Mouse (Mus musculus): Measurements from ENCODE around the gene Mov10l1.
A peak's percentile ranks its signal among the peaks of the same experiment; 100 is the strongest.

The Mov10l1 gene

DNA sequence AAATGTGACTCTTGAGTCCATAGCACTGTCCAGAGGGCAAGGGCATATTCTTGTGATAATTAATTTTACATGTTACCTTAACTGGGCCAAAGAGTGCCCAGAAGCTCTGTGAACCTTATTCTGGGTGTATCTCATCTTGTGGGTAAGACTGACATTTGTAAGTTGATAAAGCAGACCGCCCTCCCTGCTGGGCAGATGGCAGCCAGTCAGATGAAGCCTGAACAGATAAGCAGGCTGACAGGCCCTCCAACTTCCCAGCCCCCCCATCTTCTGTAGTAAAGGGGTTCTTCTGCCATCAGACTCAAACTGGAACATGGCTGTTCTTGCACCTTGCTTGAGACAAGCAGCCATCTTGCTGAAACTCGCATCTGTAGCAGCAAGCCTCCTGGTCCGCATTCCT, 34.0 kb downstream of the Mov10l1 start:
- DNase-seq (ENCODE audit: low spot score in 2 of 2), result no peak

- DNase-seq (ENCODE audit: low spot score in 2 of 2), result no peak
These were observed 37.4 kb downstream of the Mov10l1 start for GRCm38 (mm10) chr15:89020085-89020484.

DNA sequence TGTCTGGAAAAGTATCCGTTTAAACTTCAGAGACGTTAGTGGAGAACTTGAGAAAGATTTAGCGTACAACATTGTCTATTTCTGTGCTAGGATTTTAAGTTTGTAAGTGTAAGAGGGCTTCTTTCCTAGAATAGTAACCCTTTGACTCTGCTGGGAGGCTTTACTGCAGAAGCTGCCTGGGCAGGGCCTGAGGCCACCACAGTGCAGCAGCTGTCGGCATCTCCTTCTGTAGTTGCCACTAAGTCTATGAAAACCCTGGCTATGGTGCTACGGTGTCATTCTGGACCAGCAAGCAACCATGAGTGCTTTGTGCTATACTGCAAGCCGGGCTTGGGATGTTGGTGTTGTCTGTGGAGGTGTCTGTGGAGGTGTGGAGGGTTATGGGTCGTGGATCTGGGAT, 37.8 kb downstream of the Mov10l1 start:
- no peak for DNase-seq (ENCODE audit: low spot score in 2 of 2)

DNA sequence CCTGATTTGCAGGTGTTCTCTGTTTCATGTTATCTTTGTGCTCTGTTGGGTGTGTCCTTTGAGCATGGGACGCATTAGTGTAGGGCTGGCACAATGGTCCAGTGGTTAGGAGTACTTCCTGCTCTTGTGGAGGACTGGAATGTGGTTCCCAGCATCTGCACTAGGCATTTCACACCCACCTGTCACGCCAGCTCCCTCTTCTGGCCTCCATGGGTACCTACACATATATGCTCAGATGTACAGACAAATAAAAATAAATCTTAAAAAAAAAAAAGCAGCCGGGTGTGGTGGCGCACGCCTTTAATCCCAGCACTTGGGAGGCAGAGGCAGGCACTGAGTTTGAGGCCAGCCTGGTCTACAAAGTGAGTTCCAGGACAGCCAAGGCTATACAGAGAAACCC, 61.7 kb downstream of the Mov10l1 start:
- DNase-seq (ENCODE audit: low spot score in 2 of 2), result no peak

DNA sequence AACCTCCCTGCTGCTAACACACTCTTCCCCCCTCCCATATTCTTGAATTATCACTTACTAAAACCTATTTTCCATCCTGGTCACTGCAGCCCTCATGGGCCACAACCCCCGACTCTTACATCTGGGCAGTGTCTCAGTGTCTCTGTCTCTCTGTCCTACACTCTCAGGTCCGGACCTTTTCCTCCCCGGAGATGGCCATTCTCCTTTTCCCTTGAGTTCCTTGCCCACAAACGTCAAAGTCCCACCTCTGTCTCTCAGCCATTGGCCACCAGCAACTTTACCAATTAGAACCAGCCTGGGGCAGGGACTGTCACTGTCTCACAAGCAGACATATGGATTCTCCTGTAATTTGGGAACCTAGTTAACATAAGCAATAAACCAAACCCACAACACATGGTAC, 63.6 kb downstream of the Mov10l1 start:
- DNase-seq (ENCODE audit: low spot score in 2 of 2), result no peak

- DNase-seq (ENCODE audit: low spot score in 2 of 2), result peak in 1 of 2 experiments; percentile 1
These were observed 72.0 kb downstream of the Mov10l1 start for GRCm38 (mm10) chr15:89054666-89055065.

DNA sequence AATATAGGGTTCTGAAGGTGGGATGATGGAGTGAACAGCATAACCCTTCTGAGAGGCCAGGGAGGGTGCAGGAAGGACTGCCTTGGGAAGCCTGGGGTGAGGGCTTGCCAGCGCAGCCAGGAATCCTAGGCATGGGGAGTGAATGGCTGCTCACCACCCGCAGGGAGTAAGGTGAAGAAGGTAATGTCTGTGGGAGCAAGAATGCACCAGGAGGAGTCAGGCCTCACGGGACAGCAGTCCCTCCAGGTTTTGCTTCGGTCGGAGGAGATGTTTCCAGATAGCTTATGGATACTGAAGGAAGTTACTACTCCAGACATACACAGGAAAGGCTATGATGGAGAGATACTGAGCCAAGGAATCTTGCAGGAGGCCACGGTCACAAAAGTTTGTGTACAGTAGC, 76.0 kb downstream of the Mov10l1 start:
- no peak for DNase-seq (ENCODE audit: low spot score in 2 of 2)

DNA sequence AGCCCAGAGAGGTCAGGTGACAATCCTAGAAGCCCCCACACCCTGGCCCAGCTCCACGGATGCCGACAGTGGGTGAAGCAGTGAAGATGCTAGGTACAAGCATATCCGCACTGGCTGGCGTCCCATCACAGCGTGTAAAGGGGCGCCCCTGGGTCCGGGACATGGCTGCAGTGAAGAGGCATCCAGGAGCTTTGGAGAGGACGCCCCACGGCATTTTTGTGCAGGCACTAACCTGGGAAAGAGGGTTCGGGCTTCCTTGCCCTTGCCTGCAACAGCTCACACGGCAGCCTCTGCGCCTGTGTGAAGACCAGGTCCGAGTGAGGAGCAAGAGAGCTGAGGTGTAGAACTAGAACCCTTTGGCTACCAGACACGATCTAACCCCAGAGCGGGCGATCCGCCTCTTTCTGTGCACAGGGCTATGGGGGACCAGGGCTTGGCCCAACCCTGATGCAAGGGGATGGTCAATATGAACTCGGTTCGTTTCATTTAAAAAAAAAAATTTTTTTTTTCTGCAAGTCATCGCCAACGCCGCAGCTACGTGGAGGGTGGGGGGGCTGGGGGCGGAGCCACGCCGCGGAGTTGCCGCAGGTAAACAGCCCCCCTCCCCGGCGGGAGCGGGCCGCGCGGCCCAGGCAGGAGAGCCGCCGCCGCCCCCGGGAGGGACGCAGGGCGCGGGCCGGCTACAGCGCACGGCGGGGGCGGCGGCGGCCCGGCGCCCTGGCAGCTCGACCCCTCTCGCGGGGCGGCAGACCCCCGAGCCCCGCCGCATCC, 76.6 kb downstream of the Mov10l1 start, which contains the start of gene Panx2:
Panx2 (plus strand) TSS at position 574 of the 771 bp plus-strand sequence.
- DNase-seq (ENCODE audit: low spot score in 2 of 2), result no peak

DNA sequence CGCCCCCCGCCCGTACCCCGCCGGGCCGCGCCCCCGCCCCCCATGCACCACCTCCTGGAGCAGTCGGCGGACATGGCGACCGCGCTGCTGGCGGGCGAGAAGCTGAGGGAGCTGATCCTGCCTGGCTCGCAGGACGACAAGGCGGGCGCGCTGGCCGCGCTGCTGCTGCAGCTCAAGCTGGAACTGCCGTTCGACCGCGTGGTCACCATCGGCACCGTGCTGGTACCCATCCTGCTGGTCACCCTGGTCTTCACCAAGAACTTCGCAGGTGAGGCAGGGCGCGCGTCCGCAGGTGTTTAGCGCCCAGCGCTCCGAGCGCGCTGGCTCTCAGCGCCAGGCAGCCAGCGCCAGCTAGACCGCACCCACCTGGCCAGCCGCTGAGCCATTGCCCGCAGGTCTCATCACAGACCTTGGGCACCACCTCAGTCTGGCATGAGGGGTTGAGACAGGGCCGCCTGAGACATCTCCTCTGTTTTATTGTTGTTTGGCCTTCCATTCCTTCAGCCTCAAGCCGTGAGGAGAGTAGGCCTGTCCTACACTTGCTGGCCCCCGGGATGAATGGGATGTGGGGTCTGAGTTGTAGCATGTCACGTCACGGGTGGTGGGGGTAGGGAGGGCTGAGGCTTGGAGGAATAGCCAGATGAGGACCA, 77.4 kb downstream of the Mov10l1 start:
- no peak for DNase-seq (ENCODE audit: low spot score in 2 of 2)

DNA sequence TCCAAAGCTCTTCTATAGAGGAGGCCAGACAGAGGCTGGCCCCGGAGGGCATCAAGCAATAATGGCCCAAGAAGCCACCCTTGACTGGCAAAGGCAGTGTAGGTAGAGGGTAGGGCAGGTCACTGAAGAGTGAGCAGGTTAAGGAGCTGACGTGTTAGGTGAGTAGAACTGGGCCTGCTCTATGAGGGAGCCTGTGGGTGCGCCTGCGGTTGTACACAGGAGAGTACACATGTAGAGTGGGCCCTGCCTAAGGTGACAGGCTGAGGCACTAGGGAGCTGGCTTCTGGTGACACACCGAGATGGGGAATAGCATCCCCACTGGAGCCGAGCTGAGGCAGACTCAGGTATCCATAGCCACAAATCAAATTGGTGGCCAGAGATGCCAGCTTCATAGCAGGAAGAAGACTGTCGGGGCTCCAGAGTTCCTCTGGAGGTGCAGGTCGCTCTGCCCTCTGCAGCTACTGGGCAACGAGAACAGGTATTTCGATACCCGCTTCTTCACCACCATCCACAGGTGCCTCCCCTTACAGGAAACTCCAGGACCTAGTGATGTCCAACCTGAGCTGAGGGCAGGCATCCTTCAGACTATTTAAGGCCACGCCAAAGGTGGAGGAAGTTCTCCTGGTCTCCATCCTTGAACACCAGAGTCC, 78.2 kb downstream of the Mov10l1 start:
- DNase-seq (ENCODE audit: low spot score in 2 of 2), result no peak

DNA sequence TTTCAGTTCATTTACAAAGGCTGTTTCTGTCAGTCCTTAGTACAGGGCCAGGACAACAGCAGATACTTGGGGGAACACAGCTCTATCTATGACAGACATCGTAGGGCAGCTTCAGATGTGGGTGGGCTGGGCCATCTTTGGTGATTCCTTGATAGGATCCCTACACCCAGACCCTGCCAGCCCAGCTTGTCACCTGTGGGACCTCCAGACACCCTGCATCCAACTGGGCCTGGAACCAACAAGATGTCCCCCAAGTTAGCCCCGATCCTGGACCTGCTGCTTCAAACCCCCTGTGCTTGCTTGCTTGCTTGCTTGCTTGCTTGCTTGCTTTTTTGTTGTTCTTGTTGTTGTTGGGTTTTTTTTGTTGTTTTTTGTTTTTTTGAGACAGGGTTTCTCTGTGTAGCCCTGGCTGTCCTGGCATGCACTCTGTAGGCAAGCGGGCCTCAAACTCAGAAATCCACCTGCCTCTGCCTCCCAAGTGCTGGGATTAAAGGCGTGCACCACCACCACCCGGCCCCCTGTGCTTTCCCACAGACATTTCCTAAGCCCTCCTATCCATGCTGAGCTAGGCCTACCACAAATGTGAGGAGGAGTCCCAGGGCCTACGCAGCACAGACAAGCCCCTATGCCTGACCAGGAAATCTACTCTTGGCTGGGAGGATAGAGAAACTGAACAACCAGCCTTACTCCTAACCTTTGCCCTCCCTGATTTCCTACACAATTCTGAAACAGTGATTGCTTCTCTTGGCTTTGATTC, 79.2 kb downstream of the Mov10l1 start:
- DNase-seq (ENCODE audit: low spot score in 2 of 2), result no peak

GRCm38 (mm10) chr15:89062518-89062910, 79.8 kb downstream of the Mov10l1 start:
- DNase-seq (ENCODE audit: low spot score in 2 of 2), result no peak

DNA sequence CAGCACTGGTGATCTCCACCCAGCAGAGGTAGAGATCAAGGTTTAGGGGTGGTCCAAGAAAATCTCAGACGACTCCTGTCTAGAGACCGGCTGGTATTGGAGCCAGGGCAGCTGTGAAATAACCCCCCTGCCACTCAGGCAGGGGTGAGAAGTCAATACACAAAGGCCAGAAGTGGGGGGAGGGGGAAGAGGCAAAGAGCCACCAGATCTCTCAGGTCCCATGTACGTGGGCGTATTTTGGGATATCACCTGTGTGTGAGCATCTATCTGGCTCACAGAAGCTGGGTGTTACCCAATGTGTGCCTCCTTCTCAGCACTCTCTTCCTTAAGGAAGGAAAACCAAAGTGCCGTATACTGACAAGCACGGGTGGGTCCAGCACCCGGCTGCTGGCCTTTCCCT, 80.3 kb downstream of the Mov10l1 start:
- DNase-seq (ENCODE audit: low spot score in 2 of 2), result no peak

- no peak for DNase-seq (ENCODE audit: low spot score in 2 of 2)
These were observed 80.8 kb downstream of the Mov10l1 start for GRCm38 (mm10) chr15:89063536-89063935.

DNA sequence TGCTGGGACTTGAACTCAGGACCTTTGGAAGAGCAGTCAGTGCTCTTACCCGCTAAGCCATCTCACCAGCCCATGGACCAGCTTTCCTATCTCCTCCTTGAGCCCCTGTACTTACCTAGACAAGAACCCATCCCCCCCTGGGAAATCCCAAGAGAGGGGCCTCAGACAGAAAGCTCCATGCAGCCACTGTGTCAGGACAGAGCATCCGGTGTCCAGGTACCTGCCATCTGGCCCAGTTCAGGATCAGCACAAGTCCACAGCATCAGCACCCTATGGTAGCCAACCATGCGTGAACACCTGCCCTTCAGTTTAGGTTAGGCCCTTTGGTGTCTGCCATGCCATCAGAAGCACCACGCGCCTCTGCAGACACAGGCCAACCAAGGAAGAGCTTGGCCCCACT, 82.2 kb downstream of the Mov10l1 start:
- no peak for DNase-seq (ENCODE audit: low spot score in 2 of 2)

DNA sequence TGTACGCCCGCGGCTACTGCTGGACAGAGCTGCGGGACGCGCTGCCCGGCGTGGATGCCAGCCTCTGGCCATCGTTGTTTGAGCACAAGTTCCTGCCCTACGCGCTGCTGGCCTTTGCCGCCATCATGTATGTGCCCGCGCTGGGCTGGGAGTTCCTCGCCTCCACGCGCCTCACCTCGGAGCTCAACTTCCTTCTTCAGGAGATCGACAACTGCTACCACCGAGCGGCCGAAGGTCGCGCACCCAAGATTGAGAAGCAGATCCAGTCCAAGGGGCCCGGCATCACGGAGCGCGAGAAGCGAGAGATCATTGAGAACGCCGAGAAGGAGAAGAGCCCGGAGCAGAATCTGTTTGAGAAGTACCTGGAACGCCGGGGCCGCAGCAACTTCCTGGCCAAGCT, 84.9 kb downstream of the Mov10l1 start:
- DNase-seq (ENCODE audit: low spot score in 2 of 2), result no peak

- no peak for DNase-seq (ENCODE audit: low spot score in 2 of 2)
These were observed 85.5 kb downstream of the Mov10l1 start for GRCm38 (mm10) chr15:89068226-89068625.

- no peak for DNase-seq (ENCODE audit: low spot score in 2 of 2)
These were observed 86.7 kb downstream of the Mov10l1 start for GRCm38 (mm10) chr15:89069336-89069840.

GRCm38 (mm10) chr15:89070606-89071005, 87.9 kb downstream of the Mov10l1 start:
- no peak for DNase-seq (ENCODE audit: low spot score in 2 of 2)

DNA sequence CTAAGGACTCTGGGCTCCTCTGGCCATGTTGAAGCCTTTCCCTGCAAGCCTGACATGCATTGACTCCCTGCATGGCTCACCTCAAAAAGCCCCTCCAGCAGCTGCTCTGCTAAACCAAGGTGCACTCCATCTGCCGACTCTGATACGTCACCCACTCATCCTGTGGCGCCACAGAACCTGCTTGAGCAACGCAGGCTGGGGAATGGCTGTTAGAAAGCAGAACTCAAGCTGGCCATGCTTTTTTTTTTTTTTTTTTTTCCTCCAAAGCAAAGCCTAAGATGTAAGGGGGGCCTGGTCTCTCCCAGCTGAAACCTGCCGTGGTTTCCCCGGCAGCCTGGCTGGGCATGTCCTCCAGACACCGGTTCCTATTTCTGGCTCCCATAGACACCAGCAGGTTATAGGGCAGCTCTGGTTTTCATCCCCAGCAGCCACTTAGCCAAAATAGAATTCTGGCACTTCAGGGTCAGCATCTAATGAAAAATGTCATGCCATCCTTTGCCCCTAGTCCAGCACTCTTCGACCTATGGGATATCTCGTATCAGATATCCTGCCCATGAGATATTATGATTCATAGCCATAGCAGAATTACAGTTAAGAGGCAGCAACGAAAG, 91.4 kb downstream of the Mov10l1 start:
- DNase-seq (ENCODE audit: low spot score in 2 of 2), result no peak
